Mouse (Mus musculus): ENCODE results near the gene Rps8. TPM values are rescaled to one million over a fixed set of nuclear protein-coding genes. Genes with fewer than 3 reads are reported as not detected.

The Rps8 gene
- polyA plus RNA-seq, 1 experiment from 2014 or later = 616 TPM

DNA sequence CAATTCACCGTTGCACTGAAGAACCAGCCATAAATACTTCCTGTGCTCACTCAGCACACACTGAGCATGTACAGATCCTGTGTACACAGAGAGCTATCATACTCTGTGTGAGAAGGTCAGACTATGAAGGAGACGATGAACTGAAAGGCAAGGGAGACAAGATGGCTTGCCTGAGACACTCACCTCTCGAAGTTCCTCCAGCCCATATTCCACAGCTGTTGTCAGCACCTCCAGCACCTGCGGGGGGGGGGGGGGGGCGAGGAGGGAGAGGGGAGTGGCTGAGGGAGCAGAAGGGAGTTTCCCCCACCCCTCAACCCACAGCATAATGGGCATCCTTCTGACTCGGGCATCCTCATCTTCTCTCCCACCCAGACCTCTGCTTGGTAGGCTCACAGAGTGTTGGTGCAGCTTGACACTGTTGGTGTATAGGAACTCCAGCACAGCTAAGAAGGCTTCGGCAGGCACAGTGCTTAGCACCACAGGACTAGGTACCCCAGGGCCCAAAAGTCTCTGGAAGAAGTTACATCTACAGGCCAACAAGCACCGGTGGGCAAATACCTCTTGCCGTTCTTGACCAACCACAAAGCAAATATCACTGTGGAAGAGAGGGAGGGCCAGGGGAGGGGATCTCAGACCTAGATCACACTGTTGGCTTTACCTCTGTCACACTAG lies 32.4 kb downstream of the Rps8 start:
- Histone ChIP-seq H3K9me3 (no peaks in the 10 kb centered on the region), H3K4me3 (no peak overlapping the region), H3K4me2 (no peak overlapping the region), H3K27ac (replicated peaks) (no peak overlapping the region), H3K9ac (no peak overlapping the region), H3K27me3 (replicated peaks) (no peaks in the 10 kb centered on the region), H3K36me3 (peaks cover 7% of the 10 kb centered on the region), H3K4me1 (peaks cover 34% of the 10 kb centered on the region)
- 68% methylated on average over 8 of the region's 9 CpGs for WGBS
- no peak for ATAC-seq (ENCODE audit: extremely low read depth, insufficient number of reproducible peaks, low FRiP score, low TSS enrichment)

DNA sequence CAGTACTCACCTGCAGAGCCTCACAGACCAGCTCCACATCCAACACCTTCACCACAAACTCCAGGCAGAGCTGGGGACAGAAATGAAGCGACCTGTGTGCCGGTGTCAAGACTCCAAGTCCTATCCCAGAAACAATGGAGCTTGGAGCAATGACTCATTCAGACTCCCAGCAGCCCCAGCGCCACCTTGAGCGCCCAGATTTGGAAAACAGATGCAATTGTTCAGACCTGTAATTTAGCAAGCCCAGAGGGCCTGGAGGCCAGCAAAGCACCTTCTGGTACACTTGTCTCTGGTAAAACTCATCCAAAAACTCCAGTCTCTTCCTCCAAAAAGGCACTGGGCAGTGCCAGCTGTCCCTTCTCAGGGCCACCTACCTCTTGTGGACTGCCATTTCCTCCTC lies 33.8 kb downstream of the Rps8 start:
- WGBS = 77% methylated on average over 4 of the region's 4 CpGs
- peaks cover 34% of the 10 kb centered on the region for H3K4me1 ChIP-seq
- ATAC-seq (ENCODE audit: extremely low read depth, insufficient number of reproducible peaks, low FRiP score, low TSS enrichment) = no peak

DNA sequence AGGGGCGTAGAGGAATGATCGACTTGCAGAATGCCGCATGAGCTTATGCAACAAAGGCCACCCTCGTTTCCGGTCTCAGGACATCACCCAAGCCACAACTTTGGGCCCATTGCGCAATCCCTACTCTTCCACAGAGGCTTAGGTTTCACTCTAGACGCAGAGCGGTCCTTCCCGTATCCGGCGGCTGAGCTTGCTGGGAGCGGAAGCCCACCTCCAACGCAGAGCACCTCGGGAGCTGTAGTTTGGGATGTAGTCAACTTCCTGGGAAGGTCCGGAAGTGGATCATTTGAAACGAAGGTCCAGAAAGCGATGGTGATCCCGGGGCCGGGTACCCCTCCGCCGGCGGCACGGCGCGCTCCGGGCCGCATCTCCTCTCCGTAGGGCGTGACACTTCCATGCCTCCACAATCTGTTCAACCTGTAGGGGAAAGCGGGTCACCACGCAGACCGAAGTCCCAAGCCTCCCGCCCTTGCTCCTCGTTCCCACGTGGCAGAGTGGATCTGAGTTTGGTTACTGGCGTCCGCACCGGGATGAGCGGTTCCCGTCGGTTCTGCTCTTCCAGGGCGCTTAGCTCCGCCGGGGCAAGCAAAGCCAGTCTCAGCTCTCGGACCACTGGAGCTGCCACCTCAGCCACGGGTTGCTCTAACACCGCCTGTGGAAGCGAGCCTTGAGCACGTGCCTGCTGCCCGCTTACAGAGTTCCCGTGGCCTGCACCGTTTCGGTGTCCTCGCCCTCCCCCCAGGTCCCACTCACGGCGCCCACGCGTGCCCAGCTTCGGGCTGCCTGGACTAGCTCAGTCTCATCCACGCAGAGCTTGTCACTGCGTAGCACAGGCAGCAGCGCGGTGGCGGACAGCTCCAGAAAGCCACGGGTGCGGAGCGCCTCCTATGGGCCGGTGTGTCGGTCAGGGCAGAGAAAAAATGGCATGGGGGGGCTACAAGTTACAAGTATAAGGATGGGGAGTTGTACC lies 35.3 kb downstream of the Rps8 start:
- WGBS = under 1% methylated on average over 69 of the region's 69 CpGs
- peaks cover 26% of the 10 kb centered on the region for H3K4me1 ChIP-seq
- H3K4me2 ChIP-seq = peak overlapping the region; percentile 88
- H3K36me3 ChIP-seq = no peaks in the 10 kb centered on the region
- H3K9ac ChIP-seq = peak overlapping the region; percentile 78
- no peaks in the 10 kb centered on the region for H3K9me3 ChIP-seq
- H3K27me3 ChIP-seq (replicated peaks) = no peaks in the 10 kb centered on the region
- H3K4me3 ChIP-seq = peak overlapping the region; percentile 77
- peak overlapping the region; percentile 86 for H3K27ac ChIP-seq (replicated peaks)
- ATAC-seq (ENCODE audit: extremely low read depth, insufficient number of reproducible peaks, low FRiP score, low TSS enrichment) = peak; percentile 75; the same call in 1 of the 2 replicates

More for the DNA sequence above, 33.8 kb downstream of the Rps8 start:
- H3K27ac ChIP-seq (replicated peaks) = no peak overlapping the region
- H3K9ac ChIP-seq = 0 out of 2 replicates have a peak overlapping the region, but pooled peaks have one; percentile 28
- H3K4me2 ChIP-seq = no peak overlapping the region
- no peaks in the 10 kb centered on the region for H3K36me3 ChIP-seq
- H3K27me3 ChIP-seq (replicated peaks) = no peaks in the 10 kb centered on the region
- H3K9me3 ChIP-seq = no peaks in the 10 kb centered on the region
- no peak overlapping the region for H3K4me3 ChIP-seq

DNA sequence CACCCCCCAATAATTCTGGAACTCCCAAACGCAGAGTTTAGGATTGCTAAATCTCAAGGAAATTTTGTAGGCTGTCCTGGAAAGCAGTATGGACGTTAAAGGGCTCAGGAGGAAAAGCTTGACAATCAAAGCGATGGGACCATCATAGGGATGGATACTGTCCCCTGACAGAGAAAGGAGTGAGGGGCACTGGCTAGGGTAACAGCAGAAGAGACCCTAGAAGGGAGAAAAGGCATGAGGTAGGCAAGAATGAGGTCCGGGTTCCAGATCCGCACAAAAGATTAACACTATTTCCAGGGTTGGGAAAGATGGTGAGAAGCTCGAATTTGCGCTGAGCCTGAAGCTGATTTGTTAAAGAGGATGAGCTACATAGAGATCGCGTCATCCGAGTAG lies 36.0 kb downstream of the Rps8 start:
- ATAC-seq (ENCODE audit: extremely low read depth, insufficient number of reproducible peaks, low FRiP score, low TSS enrichment) = no peak
- Histone ChIP-seq H3K27ac (replicated peaks) (peak overlapping the region; percentile 86), H3K27me3 (replicated peaks) (no peaks in the 10 kb centered on the region), H3K4me3 (peak overlapping the region; percentile 77), H3K9me3 (no peaks in the 10 kb centered on the region), H3K4me2 (peak overlapping the region; percentile 88), H3K36me3 (no peaks in the 10 kb centered on the region), H3K4me1 (peaks cover 19% of the 10 kb centered on the region), H3K9ac (peak overlapping the region; percentile 78)
- 4% methylated on average over 10 of the region's 10 CpGs for WGBS

DNA sequence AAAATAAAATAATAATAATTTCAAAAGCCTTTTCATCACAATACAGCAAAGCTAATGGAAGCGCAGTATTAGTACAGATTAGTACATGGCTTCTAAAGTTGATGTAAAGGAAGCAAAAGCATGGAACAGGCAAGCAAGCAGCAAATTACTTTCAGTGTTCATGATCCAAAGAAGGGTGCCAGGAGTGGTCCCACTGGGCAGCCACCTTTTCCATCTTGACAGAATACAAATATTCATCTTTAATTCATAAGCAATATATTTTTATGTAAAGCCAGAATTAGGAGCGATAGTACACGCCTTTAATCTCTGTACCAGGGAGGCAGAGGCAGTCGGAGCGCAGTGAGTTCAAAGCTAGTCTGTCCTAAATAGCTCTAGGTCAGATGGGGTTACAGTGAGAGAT lies 36.4 kb downstream of the Rps8 start:
- WGBS = 74% methylated on average over 5 of the region's 5 CpGs
- Histone ChIP-seq H3K36me3 (no peaks in the 10 kb centered on the region), H3K4me3 (peak overlapping the region; percentile 77), H3K27ac (replicated peaks) (peak overlapping the region; percentile 86), H3K9me3 (no peaks in the 10 kb centered on the region), H3K4me1 (peaks cover 15% of the 10 kb centered on the region), H3K9ac (peak overlapping the region; percentile 78), H3K4me2 (peak overlapping the region; percentile 88), H3K27me3 (replicated peaks) (no peaks in the 10 kb centered on the region)
- no peak for ATAC-seq (ENCODE audit: extremely low read depth, insufficient number of reproducible peaks, low FRiP score, low TSS enrichment)

DNA sequence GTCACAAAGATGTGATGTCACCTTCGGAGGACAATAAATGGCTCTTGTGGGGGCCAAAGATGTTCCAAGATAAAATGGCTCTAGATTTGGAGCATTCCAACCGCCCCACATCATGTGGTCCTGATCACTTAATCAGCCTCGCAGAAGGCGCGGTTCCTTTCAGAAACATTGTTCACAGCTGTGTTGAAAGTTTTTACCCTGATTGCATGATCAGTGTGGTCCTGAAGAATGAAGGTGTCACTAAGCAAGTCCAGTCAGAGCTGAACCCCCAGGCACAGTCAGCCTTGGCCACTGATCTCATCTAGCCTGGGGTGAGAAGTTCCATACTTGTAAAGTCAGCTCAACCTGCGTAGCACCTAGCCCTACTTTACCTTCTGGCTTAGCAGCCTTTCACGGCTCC lies 38.1 kb downstream of the Rps8 start:
- H3K4me3 ChIP-seq = no peak overlapping the region
- no peaks in the 10 kb centered on the region for H3K27me3 ChIP-seq (replicated peaks)
- H3K27ac ChIP-seq (replicated peaks) = no peak overlapping the region
- no peak for ATAC-seq (ENCODE audit: extremely low read depth, insufficient number of reproducible peaks, low FRiP score, low TSS enrichment)
- peaks cover 10% of the 10 kb centered on the region for H3K4me1 ChIP-seq
- H3K4me2 ChIP-seq = no peak overlapping the region
- H3K36me3 ChIP-seq = 0 out of 2 replicates have a peak, but pooled peaks cover 2% of the 10 kb centered on the region
- 86% methylated on average over 7 of the region's 7 CpGs for WGBS
- no peak overlapping the region for H3K9ac ChIP-seq
- H3K9me3 ChIP-seq = no peaks in the 10 kb centered on the region

DNA sequence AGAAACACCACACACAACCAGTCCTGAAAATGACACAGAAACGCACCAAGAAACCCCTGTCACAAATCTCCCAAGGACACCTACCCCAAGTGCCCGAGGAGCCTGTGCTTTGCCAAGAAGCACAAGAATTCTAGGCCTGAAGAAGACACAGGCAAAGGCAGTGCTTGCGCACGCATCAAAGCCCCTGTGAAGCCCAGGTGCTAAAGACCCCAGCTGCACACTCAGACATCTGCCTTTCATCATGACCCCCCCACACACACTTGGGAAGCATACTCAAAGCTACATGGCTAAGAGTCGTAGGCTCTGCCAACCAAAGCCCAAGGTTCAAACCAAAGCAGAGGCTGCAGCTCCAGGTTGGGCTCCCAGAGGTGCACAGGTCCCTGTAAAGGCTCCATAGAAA lies 40.5 kb downstream of the Rps8 start:
- H3K4me1 ChIP-seq = peaks cover 6% of the 10 kb centered on the region
- H3K36me3 ChIP-seq = peaks cover 8% of the 10 kb centered on the region
- no peak for ATAC-seq (ENCODE audit: extremely low read depth, insufficient number of reproducible peaks, low FRiP score, low TSS enrichment)
- no peak overlapping the region for H3K4me2 ChIP-seq
- WGBS = 68% methylated on average over 5 of the region's 5 CpGs
- H3K27me3 ChIP-seq (replicated peaks) = no peaks in the 10 kb centered on the region
- no peak overlapping the region for H3K9ac ChIP-seq
- H3K27ac ChIP-seq (replicated peaks) = no peak overlapping the region
- no peak overlapping the region for H3K4me3 ChIP-seq
- H3K9me3 ChIP-seq = no peaks in the 10 kb centered on the region

DNA sequence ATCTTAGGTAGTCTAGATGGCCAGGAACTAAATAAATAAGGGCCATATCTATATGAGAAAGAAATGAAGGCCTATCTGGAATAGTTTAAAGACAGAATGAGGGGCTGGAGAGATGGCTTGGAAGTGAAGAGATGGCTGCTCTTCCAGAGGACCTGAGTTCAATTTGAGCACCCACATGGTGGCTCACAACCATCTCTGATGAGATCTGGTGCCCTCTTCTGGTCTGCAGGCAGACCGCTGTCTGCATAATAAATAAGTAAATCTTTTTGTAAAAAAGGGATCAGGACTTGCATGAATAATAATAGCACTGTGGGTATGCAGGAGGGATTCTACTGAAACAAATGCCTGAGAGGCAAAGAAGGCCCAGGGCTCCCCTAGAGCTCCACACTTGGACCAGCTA lies 42.8 kb downstream of the Rps8 start:
- Histone ChIP-seq H3K4me1 (no peaks in the 10 kb centered on the region), H3K27ac (replicated peaks) (no peak overlapping the region), H3K36me3 (peaks cover 16% of the 10 kb centered on the region), H3K4me3 (no peak overlapping the region), H3K9ac (no peak overlapping the region), H3K9me3 (no peaks in the 10 kb centered on the region), H3K27me3 (replicated peaks) (no peaks in the 10 kb centered on the region), H3K4me2 (no peak overlapping the region)
- ATAC-seq (ENCODE audit: extremely low read depth, insufficient number of reproducible peaks, low FRiP score, low TSS enrichment) = no peak
- WGBS = 83% methylated on average over 1 of the region's 1 CpGs

DNA sequence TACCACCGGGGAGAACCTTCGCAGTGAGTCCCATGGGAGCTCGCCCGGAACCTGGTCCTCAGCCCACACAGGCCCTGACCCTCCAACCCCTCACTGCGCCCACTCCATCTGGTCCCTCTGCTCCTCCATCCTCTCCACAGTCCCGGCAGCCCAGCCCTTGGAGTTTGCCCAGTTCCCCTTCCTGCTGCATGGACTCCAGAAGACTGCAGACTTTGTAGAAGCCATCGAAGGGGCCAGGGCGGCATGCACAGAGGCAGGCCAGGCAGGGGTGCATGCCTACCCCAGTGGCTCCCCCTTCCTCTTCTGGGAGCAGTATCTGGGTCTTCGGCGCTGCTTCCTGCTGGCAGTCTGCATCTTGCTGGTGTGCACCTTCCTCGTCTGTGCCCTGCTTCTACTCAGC lies 45.1 kb downstream of the Rps8 start:
- no peaks in the 10 kb centered on the region for H3K27me3 ChIP-seq (replicated peaks)
- no peak overlapping the region for H3K4me2 ChIP-seq
- H3K27ac ChIP-seq (replicated peaks) = no peak overlapping the region
- peaks cover 18% of the 10 kb centered on the region for H3K36me3 ChIP-seq
- H3K4me1 ChIP-seq = no peaks in the 10 kb centered on the region
- no peak for ATAC-seq (ENCODE audit: extremely low read depth, insufficient number of reproducible peaks, low FRiP score, low TSS enrichment)
- no peaks in the 10 kb centered on the region for H3K9me3 ChIP-seq
- H3K9ac ChIP-seq = no peak overlapping the region
- H3K4me3 ChIP-seq = no peak overlapping the region
- 75% methylated on average over 11 of the region's 11 CpGs for WGBS

DNA sequence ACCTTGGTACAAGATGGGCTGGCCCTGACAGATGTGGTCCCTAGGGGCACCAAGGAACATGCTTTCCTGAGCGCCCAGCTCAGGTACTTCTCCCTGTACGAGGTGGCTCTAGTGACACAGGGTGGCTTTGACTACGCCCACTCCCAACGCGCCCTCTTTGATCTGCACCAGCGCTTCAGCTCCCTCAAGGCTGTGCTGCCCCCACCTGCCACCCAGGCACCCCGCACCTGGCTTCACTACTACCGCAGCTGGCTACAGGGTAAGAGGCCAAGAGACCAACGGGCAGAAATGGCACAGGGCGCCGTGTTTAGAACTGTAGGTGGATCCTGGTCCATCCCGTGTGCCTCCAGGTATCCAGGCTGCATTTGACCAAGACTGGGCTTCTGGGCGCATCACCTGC lies 45.8 kb downstream of the Rps8 start:
- 0 out of 2 replicates have a peak, but pooled peaks cover 1% of the 10 kb centered on the region for H3K4me1 ChIP-seq
- no peak overlapping the region for H3K9ac ChIP-seq
- no peak overlapping the region for H3K27ac ChIP-seq (replicated peaks)
- H3K9me3 ChIP-seq = no peaks in the 10 kb centered on the region
- 81% methylated on average over 13 of the region's 13 CpGs for WGBS
- ATAC-seq (ENCODE audit: extremely low read depth, insufficient number of reproducible peaks, low FRiP score, low TSS enrichment) = no peak
- H3K4me2 ChIP-seq = no peak overlapping the region
- no peaks in the 10 kb centered on the region for H3K27me3 ChIP-seq (replicated peaks)
- peaks cover 18% of the 10 kb centered on the region for H3K36me3 ChIP-seq
- H3K4me3 ChIP-seq = no peak overlapping the region

DNA sequence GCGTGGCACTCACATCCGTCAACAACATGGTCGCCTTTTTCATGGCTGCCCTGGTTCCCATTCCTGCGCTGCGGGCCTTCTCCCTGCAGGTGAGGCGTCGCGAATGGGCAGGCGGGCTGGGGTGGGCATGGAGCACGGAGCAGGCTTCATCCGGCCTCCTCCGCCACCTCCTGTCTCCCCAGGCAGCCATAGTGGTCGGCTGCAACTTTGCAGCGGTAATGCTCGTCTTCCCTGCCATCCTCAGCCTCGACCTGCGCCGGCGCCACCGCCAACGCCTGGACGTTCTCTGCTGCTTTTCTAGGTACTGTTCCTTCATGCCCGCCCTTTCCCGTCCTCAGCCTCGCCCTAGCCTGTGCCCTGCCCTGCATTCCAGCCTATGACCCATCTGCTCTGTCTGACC lies 46.7 kb downstream of the Rps8 start:
- H3K36me3 ChIP-seq = peaks cover 18% of the 10 kb centered on the region
- WGBS = 82% methylated on average over 25 of the region's 25 CpGs
- H3K27ac ChIP-seq (replicated peaks) = no peak overlapping the region

More for the DNA sequence above, 46.7 kb downstream of the Rps8 start:
- Histone ChIP-seq H3K9ac (no peak overlapping the region), H3K4me3 (no peak overlapping the region), H3K4me1 (0 out of 2 replicates have a peak, but pooled peaks cover 4% of the 10 kb centered on the region), H3K4me2 (no peak overlapping the region), H3K27me3 (replicated peaks) (no peaks in the 10 kb centered on the region), H3K9me3 (no peaks in the 10 kb centered on the region)
- no peak for ATAC-seq (ENCODE audit: extremely low read depth, insufficient number of reproducible peaks, low FRiP score, low TSS enrichment)
